Mouse (Mus musculus): Measurements from ENCODE around the gene Tmc2.

GRCm38 (mm10) chr2:130176820-130177219, 18.2 kb upstream of the Tmc2 start:
- TF ChIP-seq CTCF (IDR thresholded peaks at IDR 0.05; ENCODE audit: extremely low read depth, insufficient read length, insufficient replicate concordance, low read depth, low read length) = no peak
- TF ChIP-seq POLR2A (IDR thresholded peaks at IDR 0.05; ENCODE audit: low read depth, low read length) = no peak

Measured in small intestine, adult 2 months (tissue).